Mouse (Mus musculus): ENCODE measurements at regions not wholly inside any gene's neighbourhood (a gene's known extent, or its start where the extent isn't known, plus 50 kb on each side); places are given as distances from the start of the nearest gene placed in this dataset.
A peak's percentile ranks its signal among the peaks of the same experiment; 100 is the strongest.

DNA sequence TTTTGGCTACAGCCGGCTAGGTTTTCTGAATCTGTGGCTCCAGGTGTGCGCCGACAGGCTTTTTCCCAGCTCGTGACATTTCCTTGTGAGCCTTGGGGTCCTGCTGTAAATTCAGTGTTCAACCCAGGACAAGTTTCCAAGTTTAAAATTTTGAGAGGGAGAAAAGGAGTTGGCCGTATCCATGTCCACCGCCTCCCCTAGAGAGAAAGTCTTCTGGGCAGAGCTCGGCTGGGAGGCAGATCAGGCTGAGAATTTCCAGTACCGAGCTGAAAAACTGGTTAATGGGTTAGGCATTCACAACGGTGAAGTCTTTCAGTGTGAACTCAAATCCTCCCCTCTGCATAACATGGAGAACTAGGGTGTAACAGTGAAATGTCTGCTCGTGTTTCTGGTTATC, 70.4 kb upstream of the Ppara start:
- WGBS: 61% methylated on average over 10 of the region's 10 CpGs
- H3K4me2 ChIP-seq (ENCODE audit: low read depth): peak overlapping the region; percentile 5; the same call in 1 of the 2 replicates
- peak; percentile 31 for DNase-seq

DNA sequence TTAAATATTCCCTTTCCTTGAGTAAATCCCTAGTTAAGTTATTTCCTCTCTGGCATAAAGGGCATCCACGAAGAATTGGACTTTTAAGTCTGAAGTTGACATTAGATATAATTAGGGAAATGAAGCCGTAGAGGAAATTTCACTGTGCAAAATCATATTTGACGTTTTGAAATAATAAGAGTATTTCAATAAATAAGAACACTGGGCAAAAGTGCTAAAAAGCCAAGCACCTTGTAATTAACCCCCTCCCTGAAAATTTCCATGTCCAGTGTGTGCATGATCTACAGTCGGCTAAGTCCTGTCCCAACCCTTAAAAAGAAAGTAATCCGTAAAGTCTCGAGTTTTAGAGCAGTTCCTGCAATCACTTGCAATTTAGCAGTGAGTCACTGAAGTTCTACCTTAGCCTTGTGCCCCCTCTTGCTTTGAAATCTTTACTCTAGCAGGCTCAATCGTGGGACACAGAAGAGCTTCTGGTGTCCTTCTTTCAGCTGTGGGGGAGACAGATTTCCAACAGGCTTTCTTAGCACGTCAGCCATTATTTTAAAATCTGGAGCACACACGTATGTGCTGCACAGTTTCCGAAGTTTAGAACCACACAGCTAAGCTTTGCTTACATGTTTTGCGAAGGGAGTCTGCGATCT, 69.5 kb upstream of the Ppara start:
- Histone ChIP-seq H3K9ac (peak overlapping the region; percentile 47), H3K36me3 (ENCODE audit: insufficient read depth) (no peaks in the 10 kb centered on the region), H3K9me3 (ENCODE audit: low read length) (no peaks in the 10 kb centered on the region), H3K4me2 (ENCODE audit: low read depth) (peak overlapping the region; percentile 32), H3K4me1 (ENCODE audit: insufficient read depth) (peaks cover 11% of the 10 kb centered on the region), H3K4me3 (ENCODE audit: low read depth, low read length) (no peak overlapping the region), H3K27ac (ENCODE audit: low read depth, low read length) (peak overlapping the region; percentile 71), H3K27me3 (ENCODE audit: insufficient read depth, low read length) (no peaks in the 10 kb centered on the region)
- DNase-seq: no peak
- ATAC-seq: no peak
- no peak for TF ChIP-seq CTCF (IDR thresholded peaks at IDR 0.05; ENCODE audit: low read depth)
- 55% methylated on average over 12 of the region's 12 CpGs for WGBS

More for the DNA sequence above, 70.4 kb upstream of the Ppara start:
- ATAC-seq: no peak
- Histone ChIP-seq H3K27me3 (ENCODE audit: insufficient read depth, low read length) (no peaks in the 10 kb centered on the region), H3K27ac (ENCODE audit: low read depth, low read length) (peak overlapping the region; percentile 60), H3K4me3 (ENCODE audit: low read depth, low read length) (no peak overlapping the region), H3K36me3 (ENCODE audit: insufficient read depth) (no peaks in the 10 kb centered on the region), H3K4me1 (ENCODE audit: insufficient read depth) (peaks cover 9% of the 10 kb centered on the region), H3K9me3 (ENCODE audit: low read length) (no peaks in the 10 kb centered on the region), H3K9ac (0 out of 2 replicates have a peak overlapping the region, but pooled peaks have one; percentile 2)
- TF ChIP-seq CTCF (IDR thresholded peaks at IDR 0.05; ENCODE audit: low read depth): no peak

DNA sequence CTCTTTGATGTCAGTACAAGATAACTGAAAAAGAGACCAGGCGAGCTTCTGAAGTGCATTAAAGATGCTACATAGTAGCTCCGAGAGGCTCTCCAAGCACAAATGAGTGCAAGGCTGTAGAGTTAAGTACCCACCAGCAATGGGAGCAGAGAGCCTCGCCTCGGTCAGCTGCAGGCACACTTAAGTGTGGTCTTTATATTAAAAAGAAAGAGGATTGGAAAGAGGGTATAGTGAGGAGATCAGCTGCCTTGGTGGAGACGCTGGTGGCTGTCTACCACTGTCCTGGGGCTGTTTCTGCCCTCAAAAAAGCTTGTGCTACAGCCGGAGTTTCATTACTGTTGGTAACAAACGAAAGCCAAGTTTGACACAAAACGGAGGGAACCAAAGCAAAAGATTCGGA, 68.3 kb upstream of the Ppara start:
- no peak for ATAC-seq
- peak overlapping the region; percentile 100 for H3K27ac ChIP-seq (ENCODE audit: low read depth, low read length)
- H3K36me3 ChIP-seq (ENCODE audit: insufficient read depth): no peaks in the 10 kb centered on the region
- H3K9me3 ChIP-seq (ENCODE audit: low read length): no peaks in the 10 kb centered on the region
- peak overlapping the region; percentile 22; the same call in 1 of the 2 replicates for H3K4me3 ChIP-seq (ENCODE audit: low read depth, low read length)
- H3K27me3 ChIP-seq (ENCODE audit: insufficient read depth, low read length): no peaks in the 10 kb centered on the region
- no peak for TF ChIP-seq CTCF (IDR thresholded peaks at IDR 0.05; ENCODE audit: low read depth)
- 29% methylated on average over 9 of the region's 9 CpGs for WGBS
- peak overlapping the region; percentile 56 for H3K9ac ChIP-seq
- DNase-seq: no peak
- peaks cover 11% of the 10 kb centered on the region for H3K4me1 ChIP-seq (ENCODE audit: insufficient read depth)
- peak overlapping the region; percentile 56 for H3K4me2 ChIP-seq (ENCODE audit: low read depth)

DNA sequence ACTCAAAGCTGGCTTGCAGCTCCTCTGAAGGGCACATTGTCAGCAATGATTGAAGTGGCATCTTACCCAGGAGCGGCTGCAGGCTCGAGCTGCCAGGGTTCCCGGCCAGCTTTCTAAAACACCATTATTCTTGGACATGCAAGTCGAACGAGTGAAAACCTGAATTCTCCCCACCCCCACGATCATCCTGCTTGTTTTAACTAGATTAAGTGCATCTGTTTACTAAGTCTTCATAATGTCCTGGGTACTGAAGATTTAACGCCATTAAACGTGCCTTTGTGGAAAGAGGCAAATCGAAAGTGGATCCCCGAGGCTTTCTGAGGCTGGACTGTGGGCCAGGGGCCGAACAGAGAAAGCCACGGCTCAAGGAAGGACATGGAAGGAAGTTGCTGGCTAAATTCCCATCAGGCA, 67.4 kb upstream of the Ppara start:
- H3K9ac ChIP-seq: peak overlapping the region; percentile 66
- ATAC-seq: no peak
- no peaks in the 10 kb centered on the region for H3K36me3 ChIP-seq (ENCODE audit: insufficient read depth)
- peak overlapping the region; percentile 56 for H3K4me2 ChIP-seq (ENCODE audit: low read depth)
- peak overlapping the region; percentile 100 for H3K27ac ChIP-seq (ENCODE audit: low read depth, low read length)
- DNase-seq: peak; percentile 79
- TF ChIP-seq CTCF (IDR thresholded peaks at IDR 0.05; ENCODE audit: low read depth): no peak
- H3K27me3 ChIP-seq (ENCODE audit: insufficient read depth, low read length): no peaks in the 10 kb centered on the region
- H3K9me3 ChIP-seq (ENCODE audit: low read length): no peaks in the 10 kb centered on the region
- peak overlapping the region; percentile 25 for H3K4me3 ChIP-seq (ENCODE audit: low read depth, low read length)
- WGBS: 13% methylated on average over 12 of the region's 12 CpGs
- H3K4me1 ChIP-seq (ENCODE audit: insufficient read depth): peaks cover 11% of the 10 kb centered on the region

DNA sequence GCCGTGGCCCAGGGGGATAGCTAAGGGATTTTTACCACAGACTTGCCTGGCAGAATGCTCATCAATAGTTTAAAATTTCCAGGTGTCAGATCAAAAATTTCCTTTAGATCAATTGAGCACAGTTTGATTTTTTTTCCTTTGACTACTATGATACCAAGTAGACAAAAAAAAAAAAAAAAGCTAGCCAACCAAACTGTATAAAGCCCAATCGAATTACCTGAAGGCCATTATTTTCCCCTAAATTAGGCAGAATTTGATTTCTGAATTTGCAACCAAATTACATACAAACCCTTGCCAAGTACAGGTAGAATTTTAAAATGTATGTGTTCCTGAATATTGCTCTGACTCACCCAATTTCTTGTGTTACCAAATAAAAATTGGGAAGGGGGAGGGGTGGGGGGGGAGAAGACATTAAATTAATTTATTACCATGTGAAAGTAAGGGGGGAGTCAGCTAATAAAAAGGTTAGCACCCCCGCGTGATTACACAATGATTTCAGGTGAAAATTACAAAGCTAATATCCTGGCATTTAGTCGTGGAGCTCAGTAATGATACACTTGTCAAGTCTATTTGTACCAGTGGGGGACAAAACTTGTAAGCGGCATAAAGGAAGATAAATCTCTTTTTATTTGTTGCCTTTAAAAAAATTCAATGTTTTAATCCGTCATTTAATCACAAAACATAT, 66.7 kb upstream of the Ppara start:
- Histone ChIP-seq H3K4me2 (ENCODE audit: low read depth) (peak overlapping the region; percentile 56), H3K36me3 (ENCODE audit: insufficient read depth) (no peaks in the 10 kb centered on the region), H3K4me1 (ENCODE audit: insufficient read depth) (peaks cover 11% of the 10 kb centered on the region), H3K9ac (peak overlapping the region; percentile 98), H3K27ac (ENCODE audit: low read depth, low read length) (peak overlapping the region; percentile 100), H3K9me3 (ENCODE audit: low read length) (no peaks in the 10 kb centered on the region), H3K4me3 (ENCODE audit: low read depth, low read length) (no peak overlapping the region), H3K27me3 (ENCODE audit: insufficient read depth, low read length) (no peaks in the 10 kb centered on the region)
- 55% methylated on average over 7 of the region's 7 CpGs for WGBS
- no peak for TF ChIP-seq CTCF (IDR thresholded peaks at IDR 0.05; ENCODE audit: low read depth)
- DNase-seq (no peak), ATAC-seq (no peak)

DNA sequence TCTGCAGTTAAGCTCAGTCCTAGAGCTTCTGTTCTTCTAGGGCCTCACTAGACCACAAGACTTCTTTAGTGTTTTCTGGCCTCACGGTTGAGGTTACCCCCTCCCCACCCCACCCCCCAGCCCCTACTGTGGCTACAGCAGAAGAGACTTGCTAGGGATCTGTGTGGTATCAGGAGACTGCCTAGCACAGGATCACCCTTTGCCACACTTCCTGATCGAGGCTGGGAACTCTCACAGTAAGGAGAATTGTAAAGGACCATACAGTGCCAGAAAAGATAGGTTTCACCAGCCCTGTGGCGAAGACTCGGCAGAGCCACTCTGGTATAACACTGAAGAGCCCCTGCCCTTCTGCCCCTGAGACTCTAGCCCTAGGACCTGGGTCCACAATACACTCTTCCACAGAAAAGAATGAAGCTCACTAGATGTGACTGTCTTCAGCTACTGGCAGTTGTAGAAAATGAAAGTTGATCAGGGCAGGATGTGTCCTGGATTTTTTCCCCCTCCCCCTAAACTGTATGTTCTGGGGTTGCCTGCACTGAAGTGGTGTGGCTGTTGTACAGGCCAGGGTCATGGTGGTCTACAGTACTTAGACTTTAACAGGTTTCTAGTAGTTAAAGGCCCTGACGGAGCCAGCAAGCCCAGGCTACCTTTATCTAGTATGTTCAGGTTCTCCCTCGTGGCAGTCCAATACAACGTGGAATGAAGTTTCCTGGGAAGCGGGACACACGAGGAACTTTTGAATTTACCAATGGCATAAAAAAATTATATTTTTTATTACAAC, 65.7 kb upstream of the Ppara start:
- no peak for DNase-seq
- ATAC-seq: no peak
- H3K27ac ChIP-seq (ENCODE audit: low read depth, low read length): peak overlapping the region; percentile 100

More for the DNA sequence above, 65.7 kb upstream of the Ppara start:
- H3K4me3 ChIP-seq (ENCODE audit: low read depth, low read length): peak overlapping the region; percentile 99
- H3K9me3 ChIP-seq (ENCODE audit: low read length): no peaks in the 10 kb centered on the region
- no peak for TF ChIP-seq CTCF (IDR thresholded peaks at IDR 0.05; ENCODE audit: low read depth)
- no peaks in the 10 kb centered on the region for H3K36me3 ChIP-seq (ENCODE audit: insufficient read depth)
- H3K9ac ChIP-seq: peak overlapping the region; percentile 98
- 26% methylated on average over 9 of the region's 9 CpGs for WGBS
- H3K4me2 ChIP-seq (ENCODE audit: low read depth): peak overlapping the region; percentile 91
- H3K27me3 ChIP-seq (ENCODE audit: insufficient read depth, low read length): no peaks in the 10 kb centered on the region
- peaks cover 12% of the 10 kb centered on the region for H3K4me1 ChIP-seq (ENCODE audit: insufficient read depth)

All from forebrain, postnatal 0 days (tissue).